Mouse (Mus musculus) liver, embryonic 14.5 days (tissue): ENCODE measurements around the gene Dnaic1.

Source experiments
- CTCF ChIP-seq: IDR thresholded peaks from 2 replicates; pipeline ENCODE4 v1.5.1; 2016; ENCODE audit warnings: antibody characterized with exemption, low read depth, control low read depth
- EP300 ChIP-seq: IDR thresholded peaks from 2 replicates; pipeline ENCODE4 v1.6.1; 2016; ENCODE audit warnings: antibody characterized with exemption, low read depth

- TF ChIP-seq CTCF: no peak
- no peak for TF ChIP-seq EP300
Observed at GRCm38 (mm10) chr4:41553116-41553515, 16.5 kb upstream of the Dnaic1 start.
